Mouse (Mus musculus) spleen, postnatal 14 days (tissue): ENCODE results near the gene Gabbr2.

ENCODE experiments used
- DNase-seq, 2 experiments: peaks; one replicate each; pipeline ENCODE4 v3.0.0; 2021 to 2022; ENCODE audit warnings: low spot score in 2 of 2

Gene Gabbr2

DNA sequence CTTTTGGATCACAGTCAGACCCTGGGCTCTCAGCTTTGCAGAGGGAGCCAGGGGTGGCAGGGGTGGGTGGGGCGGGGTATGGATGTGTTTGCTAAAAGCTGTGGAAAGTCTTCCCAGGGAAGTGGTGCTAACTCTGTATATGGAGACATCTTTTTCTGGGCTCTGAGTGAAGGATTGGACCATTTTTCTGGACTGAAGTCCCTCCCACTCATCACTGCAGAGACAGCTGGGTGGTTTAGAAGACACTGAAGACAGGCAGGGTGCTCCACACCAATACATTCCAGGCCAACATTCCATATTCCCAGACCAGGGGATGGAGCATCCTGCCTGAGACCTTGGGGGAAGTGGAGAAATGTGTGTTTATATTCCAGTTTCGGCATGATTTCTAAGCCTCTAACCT, 125.6 kb downstream of the Gabbr2 start:
- no peak for DNase-seq

DNA sequence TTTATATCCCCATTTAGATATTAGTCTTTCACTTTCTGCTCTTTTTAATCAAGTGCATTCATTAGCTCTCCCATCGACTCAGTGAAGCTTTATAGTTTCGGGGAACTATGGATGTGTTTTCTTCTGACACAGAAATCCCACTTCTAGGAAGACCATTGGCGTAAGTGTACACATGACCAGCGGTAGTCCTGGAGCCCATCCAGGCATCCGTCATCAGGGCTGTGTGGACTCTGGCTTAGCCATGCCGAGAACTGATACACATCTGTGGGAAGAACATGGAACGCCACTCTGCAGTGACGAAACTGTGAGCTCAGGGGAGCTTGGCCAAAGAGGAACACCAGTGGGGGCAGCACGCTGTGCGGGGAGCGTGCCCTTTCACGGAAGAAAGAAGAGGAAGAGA, 128.0 kb downstream of the Gabbr2 start:
- DNase-seq = no peak

DNA sequence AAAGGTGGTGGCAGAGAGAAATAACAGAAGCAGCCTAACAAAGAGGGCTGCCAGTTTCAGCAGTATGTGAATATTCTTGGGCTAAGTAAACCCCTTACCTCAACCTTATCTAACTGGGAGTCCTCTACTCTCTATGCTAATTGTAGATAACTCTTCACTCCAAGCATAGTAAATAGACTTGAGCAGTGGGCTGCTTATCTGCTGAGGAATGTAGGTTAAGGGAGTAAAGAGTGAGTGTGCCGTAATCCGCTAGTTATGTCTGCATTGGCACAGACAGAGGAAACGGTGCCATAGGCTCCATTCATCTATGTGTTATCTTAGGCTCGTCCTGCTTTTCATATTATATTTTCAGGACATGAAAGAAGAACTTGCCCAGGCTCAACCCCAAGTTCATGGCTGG, 129.0 kb downstream of the Gabbr2 start:
- no peak for DNase-seq

GRCm38 (mm10) chr4:46860586-46860985, 131.1 kb downstream of the Gabbr2 start:
- DNase-seq = no peak

DNA sequence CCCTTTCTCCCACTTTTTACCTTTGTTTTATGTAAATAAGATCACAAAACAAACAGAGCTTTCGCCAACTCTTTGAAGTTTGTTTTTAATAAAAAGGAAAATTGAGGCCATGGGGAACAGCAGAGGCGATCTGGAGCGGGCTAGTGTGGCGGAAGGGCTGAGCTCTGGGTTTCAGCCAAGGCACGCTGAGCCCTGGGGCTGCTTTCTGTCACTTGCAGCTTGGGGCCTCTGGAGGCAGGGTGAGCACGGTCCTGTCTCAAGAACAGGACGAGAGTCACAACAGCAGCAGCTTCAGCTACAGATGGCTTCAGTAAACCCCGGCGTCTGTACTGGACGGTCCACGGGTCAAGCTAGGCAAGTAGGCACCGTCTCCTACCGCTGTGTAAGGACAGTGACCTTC, 132.8 kb downstream of the Gabbr2 start:
- no peak for DNase-seq

DNA sequence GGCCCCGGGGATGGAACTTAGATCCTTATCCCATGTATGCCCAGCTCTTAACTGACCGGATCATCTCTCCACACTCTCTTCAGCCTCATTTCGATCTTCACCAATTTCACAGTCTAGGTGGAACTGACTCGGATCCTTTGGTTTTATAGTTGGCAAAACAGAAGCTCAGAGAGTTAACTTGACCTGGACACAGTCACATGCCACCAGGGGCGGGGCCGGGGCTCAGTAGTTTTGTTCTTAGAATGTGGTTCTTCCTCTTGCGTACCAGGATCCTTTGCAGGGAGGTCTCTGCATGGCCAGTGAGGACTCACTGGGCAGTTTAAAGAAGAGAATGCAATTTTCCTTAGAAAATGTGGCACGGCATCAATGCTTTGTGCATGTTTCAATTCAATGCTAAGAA, 135.5 kb downstream of the Gabbr2 start:
- DNase-seq = no peak

- no peak for DNase-seq
Observed at GRCm38 (mm10) chr4:46854686-46855385, 136.8 kb downstream of the Gabbr2 start.

DNA sequence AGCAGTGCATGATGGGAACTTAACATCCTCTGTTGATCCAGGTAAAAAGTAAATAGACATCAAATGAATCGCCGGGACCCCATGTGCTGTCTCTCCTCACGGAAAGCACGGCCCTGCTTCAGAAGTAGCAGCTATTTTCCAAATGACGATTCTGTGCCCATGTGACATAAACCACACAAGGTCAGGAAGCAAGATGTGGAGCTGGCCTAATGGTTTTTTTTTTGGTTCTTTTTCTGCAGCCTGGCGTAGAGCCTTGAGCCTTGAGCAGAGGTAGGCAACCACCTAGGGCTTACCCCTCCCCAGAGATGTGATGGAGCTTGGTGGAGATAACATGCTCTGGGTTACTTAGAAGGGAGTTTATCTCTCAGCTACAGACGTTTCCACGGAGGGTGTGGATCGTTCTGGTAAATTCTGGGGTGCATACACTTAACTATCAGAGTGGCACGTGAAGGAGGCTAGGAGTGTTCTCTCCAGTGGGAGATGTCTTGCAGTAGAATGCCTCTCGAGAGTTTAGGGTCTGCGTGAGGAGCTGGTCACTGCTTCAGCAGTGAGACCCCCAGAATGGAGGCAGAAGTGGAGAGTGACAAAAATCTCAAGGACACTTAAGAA, 137.7 kb downstream of the Gabbr2 start:
- peak; percentile 50 to 55 for DNase-seq

- no peak for DNase-seq
Observed at GRCm38 (mm10) chr4:46847745-46848144, 143.9 kb downstream of the Gabbr2 start.

GRCm38 (mm10) chr4:46846396-46846795, 145.3 kb downstream of the Gabbr2 start:
- DNase-seq = no peak

DNA sequence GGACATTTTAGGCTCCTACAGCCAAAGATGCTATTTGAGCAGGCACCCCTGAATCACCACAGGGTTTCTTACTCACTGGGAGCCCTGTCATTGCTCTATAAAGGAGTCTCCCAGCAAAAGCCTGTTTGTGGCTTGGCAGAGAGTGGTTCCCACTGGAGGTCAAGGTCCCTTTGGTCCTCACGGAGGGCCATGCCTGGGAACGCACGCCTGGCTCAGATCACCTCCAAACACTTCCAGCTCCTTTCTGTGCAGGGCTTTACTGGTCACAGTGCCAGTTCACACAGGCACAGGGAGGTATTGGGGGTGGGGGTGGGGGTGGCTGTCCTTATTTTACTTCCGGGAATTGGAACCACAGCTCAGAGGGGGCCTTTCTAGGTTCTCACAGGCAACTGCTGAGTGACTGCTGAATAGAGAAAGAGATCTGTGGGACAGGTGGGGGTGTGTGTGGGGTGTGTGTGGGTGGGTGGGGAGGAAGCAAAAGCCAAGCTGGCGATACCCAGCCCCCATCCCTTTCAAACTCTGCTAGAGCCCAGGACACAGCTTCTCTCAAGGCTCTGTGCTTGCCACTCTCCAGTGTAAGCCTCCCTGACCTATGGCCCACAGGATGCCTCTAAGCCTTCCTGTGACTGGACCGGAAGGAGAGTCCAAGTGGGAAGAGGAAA, 146.6 kb downstream of the Gabbr2 start:
- DNase-seq = no peak

DNA sequence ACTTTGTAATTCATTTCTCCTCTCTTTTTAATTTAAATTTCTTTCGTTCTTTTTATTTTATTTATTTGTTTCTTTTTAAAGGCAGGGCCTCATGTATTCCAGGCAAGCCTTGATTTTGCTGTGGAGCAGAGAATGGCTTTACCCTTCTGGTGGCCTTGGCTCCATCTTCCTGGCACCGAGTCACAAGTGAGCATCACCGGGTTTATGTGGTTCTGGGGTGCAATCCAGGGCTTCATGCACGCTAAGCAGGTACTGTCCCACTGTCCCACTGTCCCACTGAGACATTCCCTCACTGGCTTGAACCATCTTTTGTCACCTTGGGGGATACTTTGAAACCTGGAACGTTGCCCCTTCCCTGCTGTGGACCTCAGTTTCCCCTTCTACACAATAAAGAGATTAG, 147.1 kb downstream of the Gabbr2 start:
- no peak for DNase-seq

- DNase-seq = no peak
Observed at GRCm38 (mm10) chr4:46842596-46842995, 149.1 kb downstream of the Gabbr2 start.

GRCm38 (mm10) chr4:46840146-46840545, 151.5 kb downstream of the Gabbr2 start:
- DNase-seq = no peak

GRCm38 (mm10) chr4:46837362-46837761, 154.3 kb downstream of the Gabbr2 start:
- DNase-seq = no peak

GRCm38 (mm10) chr4:46836065-46836464, 155.6 kb downstream of the Gabbr2 start:
- no peak for DNase-seq

DNA sequence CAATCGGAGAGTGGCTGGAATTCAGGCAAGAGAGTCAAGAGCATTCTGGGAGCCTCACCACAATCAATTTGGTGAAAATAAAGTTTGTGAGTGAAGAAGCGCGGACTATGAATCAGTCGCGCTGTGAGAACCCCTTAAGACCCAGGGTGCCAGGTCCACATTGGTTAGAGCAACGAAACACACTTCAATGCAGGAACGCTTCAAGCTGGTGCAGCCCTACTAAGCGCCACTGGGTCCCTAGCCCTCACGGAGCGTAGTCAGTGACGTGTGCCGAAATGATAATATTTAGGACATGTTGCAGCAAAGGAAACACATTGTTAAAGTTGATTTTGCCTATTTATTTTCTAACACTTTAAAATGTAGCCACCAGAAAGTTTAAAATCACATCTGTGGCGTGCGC, 156.6 kb downstream of the Gabbr2 start:
- DNase-seq = no peak

DNA sequence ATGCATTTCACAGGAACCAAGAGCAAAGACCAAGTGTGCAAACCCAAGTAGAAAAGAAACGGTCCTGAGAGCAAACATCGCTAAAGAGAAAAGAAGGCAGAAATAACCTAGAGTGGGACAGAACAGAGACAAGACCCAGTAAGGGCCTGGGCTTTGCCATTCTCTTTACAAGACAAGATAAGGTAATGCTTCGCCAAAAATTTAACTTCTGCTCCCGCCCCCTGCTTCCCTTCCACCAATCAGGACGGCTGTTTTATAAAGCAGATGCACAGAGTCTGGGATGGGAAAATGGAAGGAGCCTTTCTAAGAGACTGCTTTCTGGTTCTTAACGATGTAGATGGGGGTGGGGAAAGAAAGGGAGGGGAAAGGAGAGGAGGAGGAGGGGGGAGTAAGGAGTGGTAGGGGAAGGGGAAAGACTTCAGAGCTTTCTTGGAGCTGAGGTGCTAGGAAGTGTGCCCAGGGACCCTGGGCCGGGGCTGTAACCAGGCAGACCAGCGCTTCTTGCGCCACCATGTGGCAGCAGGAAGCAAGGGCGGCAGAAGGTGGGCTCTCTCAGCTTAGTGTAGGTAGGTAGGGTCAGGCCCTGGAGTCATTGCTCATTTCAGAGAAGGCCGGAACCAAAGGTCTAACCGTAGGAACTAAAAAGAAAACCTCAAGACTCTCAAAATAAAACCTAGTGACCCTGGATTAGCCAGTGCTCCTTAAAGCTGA, 158.7 kb downstream of the Gabbr2 start:
- no peak for DNase-seq

DNA sequence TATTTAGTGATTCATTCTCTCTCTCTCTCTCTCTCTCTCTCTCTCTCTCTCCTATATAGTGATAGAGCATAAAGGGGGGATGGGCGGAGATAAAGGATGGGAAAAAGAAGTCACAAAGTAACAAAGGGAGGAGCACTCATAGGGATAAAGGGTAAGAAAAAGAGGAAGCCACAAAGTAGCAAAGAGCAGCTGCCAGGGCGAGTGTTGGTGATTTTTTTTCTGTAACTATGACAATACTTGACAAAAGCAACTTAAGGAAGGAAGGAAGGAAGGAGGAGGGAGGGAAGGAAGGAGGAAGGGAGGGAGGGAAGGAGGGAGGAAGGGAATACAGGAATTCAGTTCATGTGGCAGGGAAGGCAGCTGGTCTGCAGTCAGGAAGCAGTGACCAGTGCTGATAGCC, 162.0 kb downstream of the Gabbr2 start:
- no peak for DNase-seq

- no peak for DNase-seq
Observed at GRCm38 (mm10) chr4:46828141-46828571, 163.5 kb downstream of the Gabbr2 start.

- no peak for DNase-seq
Observed at GRCm38 (mm10) chr4:46827471-46827870, 164.2 kb downstream of the Gabbr2 start.

DNA sequence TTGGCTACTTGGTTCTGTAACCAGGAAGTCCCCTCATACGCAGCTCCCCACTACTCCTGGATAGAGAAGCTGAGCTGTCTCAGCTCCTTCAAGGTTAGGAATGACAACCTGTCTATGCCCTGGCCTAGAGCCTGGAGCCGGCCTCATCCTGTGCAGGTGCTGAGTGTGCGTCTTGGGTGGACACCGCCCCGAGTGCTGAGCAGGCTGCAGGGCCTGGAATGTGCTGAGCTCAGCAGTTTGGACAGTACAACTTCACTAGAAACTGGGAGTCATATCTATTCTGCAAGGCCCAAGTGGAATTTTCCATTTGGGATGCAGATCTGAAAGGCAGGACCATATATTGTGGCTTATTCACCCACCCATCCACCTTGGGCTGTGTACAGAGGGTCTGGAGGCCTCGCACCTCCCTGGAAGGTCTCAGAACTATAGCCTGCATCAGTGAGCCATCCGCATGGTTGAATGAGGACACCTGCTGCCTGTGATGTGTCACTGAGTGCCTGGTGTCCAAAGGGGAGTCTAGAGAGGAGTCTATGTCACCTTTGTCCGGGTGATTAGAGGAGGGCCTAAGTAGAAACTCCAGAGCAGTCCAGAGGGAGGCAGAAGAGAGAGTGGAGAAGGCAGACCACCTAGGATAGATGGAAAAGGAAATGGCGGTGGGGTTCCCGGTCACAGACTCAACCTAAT, 165.7 kb downstream of the Gabbr2 start:
- DNase-seq = no peak
